Mouse (Mus musculus): Measurements from ENCODE around the gene Mcm9.

The Mcm9 gene

GRCm38 (mm10) chr10:53565538-53565937 is 64.7 kb downstream of the Mcm9 start:
- WGBS = 62% methylated on average over 2 of the region's 2 CpGs

GRCm38 (mm10) chr10:53562001-53562400 is 68.2 kb downstream of the Mcm9 start:
- 92% methylated on average over 5 of the region's 5 CpGs for WGBS

GRCm38 (mm10) chr10:53537596-53537995 is 92.6 kb downstream of the Mcm9 start:
- WGBS = 70% methylated on average over 7 of the region's 7 CpGs

GRCm38 (mm10) chr10:53532297-53532696 is 97.9 kb downstream of the Mcm9 start:
- WGBS = 75% methylated on average over 5 of the region's 5 CpGs

- WGBS = 30% methylated on average over 6 of the region's 6 CpGs
Measured at GRCm38 (mm10) chr10:53527838-53528773, 102.1 kb downstream of the Mcm9 start.

- WGBS = 70% methylated on average over 3 of the region's 3 CpGs
Measured at GRCm38 (mm10) chr10:53527344-53527743, 102.9 kb downstream of the Mcm9 start.

GRCm38 (mm10) chr10:53526350-53526749 is 103.9 kb downstream of the Mcm9 start:
- WGBS = 96% methylated on average over 2 of the region's 2 CpGs

GRCm38 (mm10) chr10:53525265-53525976 is 104.8 kb downstream of the Mcm9 start:
- WGBS = 86% methylated on average over 3 of the region's 3 CpGs

GRCm38 (mm10) chr10:53519068-53519954 is 110.9 kb downstream of the Mcm9 start:
- 55% methylated on average over 14 of the region's 14 CpGs for WGBS

- 61% methylated on average over 8 of the region's 8 CpGs for WGBS
Measured at GRCm38 (mm10) chr10:53518599-53518913, 111.7 kb downstream of the Mcm9 start.

- 82% methylated on average over 14 of the region's 14 CpGs for WGBS
Measured at GRCm38 (mm10) chr10:53517770-53518598, 112.3 kb downstream of the Mcm9 start.

GRCm38 (mm10) chr10:53512491-53512890 is 117.7 kb downstream of the Mcm9 start:
- 60% methylated on average over 1 of the region's 1 CpGs for WGBS

- 12% methylated on average over 6 of the region's 6 CpGs for WGBS
Measured at GRCm38 (mm10) chr10:53509158-53509773, 121.0 kb downstream of the Mcm9 start.

- WGBS = 70% methylated on average over 2 of the region's 2 CpGs
Measured at GRCm38 (mm10) chr10:53505526-53505925, 124.7 kb downstream of the Mcm9 start.

- WGBS = 73% methylated on average over 3 of the region's 3 CpGs
Measured at GRCm38 (mm10) chr10:53505069-53505468, 125.2 kb downstream of the Mcm9 start.

- WGBS = 62% methylated on average over 21 of the region's 21 CpGs
Measured at GRCm38 (mm10) chr10:53502875-53503816, 127.1 kb downstream of the Mcm9 start.

GRCm38 (mm10) chr10:53502471-53502870 is 127.8 kb downstream of the Mcm9 start:
- WGBS = 86% methylated on average over 13 of the region's 13 CpGs

GRCm38 (mm10) chr10:53495349-53495748 is 134.9 kb downstream of the Mcm9 start:
- 98% methylated on average over 3 of the region's 3 CpGs for WGBS

GRCm38 (mm10) chr10:53493954-53494353 is 136.3 kb downstream of the Mcm9 start:
- 96% methylated on average over 13 of the region's 13 CpGs for WGBS

Data from cerebral cortex, adult 2 months (tissue).